Comparison of ENCODE assay signal across 8 mouse cellular contexts in the genomic region with DNA sequence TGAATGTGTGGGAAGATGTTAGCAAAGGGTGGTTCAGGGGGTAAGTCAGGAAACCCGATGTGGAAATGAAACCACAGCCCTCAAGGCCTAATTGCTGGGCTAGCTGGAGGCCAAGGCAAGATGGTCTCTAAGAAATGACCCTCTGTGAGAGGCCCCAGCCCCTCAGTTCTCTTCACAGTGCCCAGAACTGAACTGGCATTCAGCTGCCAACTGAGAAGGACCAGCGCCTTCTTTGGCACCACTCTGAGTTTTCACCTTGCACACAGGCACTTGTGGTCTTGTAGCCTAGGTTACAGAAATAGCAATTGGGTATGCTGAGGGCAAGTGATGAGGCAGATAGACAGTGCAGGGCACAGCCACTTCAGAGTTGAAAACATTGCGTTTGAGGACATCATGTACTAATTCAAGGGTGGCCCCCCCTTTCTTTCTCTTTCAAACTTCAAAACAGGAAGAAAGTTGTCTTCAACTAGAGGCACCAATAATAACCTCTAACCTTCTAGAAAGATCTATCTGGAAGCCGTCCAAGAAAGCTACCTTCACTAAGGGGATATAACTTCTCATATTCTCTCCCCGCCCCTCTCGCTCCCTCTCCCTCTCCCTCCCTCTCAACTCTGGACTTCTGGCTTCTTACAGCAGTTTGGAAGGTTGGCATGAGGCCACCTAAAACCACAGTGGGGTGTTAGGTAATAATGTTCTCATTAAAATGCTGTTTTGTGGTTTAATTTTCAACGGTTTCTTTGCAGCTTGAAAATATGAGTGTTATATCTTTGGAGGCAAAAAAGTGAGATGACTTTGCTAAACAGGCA. TPM values are rescaled to one million over a fixed set of nuclear protein-coding genes. Genes with fewer than 3 reads are reported as not detected.
DNase-seq lines count a peak whose midpoint lies in the region.

No protein-coding gene starts in this region.

- intact Hi-C loops in heart, postnatal 36 days (cut with DNase I), result no loop called here
- intact Hi-C loops in left cerebral cortex, postnatal 10 days (cut with DNase I), result no loop called here

- DNase-seq in 3T3-L1 (ENCODE audit: low read depth, low spot score), result peak; percentile 3
- peak; percentile 93 for DNase-seq in CD4-positive, CD25-positive, alpha-beta regulatory T cell, adult 2 months (ENCODE audit: low read depth, low spot score)
- peak; percentile 35 to 54 for DNase-seq in heart, postnatal 36 days
- peak; percentile 90 for DNase-seq in lung, postnatal 36 days
- DNase-seq in left cerebral cortex, postnatal 10 days (ENCODE audit: extremely low spot score in 1 of 2, low spot score in 2 of 2), result no peak
- no peak for DNase-seq in layer of hippocampus, postnatal 25 days (ENCODE audit: extremely low spot score in 1 of 2, low spot score in 1 of 2)
- DNase-seq in cerebellum, postnatal 4 days (ENCODE audit: low spot score in 2 of 2), result no peak
- no peak for DNase-seq in urinary bladder, postnatal 4 days (ENCODE audit: low spot score in 2 of 2)

RNA-seq across cellular contexts. Expression of gene Cxcr4, which starts 22.8 kb away (rescaled TPM):
- total RNA-seq in heart, postnatal 36 days (2021), result 10 to 100 TPM in 1 of 2 experiments, 1 to 10 TPM in 1; 7.0 to 12.2 TPM
- 1 to 10 TPM; 7.2 to 10.0 TPM for total RNA-seq in left cerebral cortex, postnatal 10 days (2021)
- 1 to 10 TPM; 7.7 to 8.9 TPM for total RNA-seq in layer of hippocampus, postnatal 25 days (2021)

Comparison
In these comparisons a context has a peak if more than half of its experiments do, and no peak if none do; other contexts are left out.
1. DNase-seq: peak in 3T3-L1 (single experiment), CD4-positive, CD25-positive, alpha-beta regulatory T cell, adult 2 months (single experiment), heart, postnatal 36 days (2 of 2) and lung, postnatal 36 days (single experiment); none in left cerebral cortex, postnatal 10 days (0 of 2), layer of hippocampus, postnatal 25 days (0 of 2), cerebellum, postnatal 4 days (0 of 2) and urinary bladder, postnatal 4 days (0 of 2).